Mouse (Mus musculus) limb, embryonic 11.5 days (tissue): Measurements from ENCODE around the gene Nfkb1. TPM values are rescaled to one million over a fixed set of nuclear protein-coding genes. Genes with fewer than 3 reads are reported as not detected.

ENCODE experiments used
- ATAC-seq: fragments of 200-750 bp; cut with Nextera tagmentation; 2 replicates; pipeline ENCODE4 v1.8.0; 2017; ENCODE audit warnings: low read depth; ENCODE audit not compliant: insufficient number of reproducible peaks, low FRiP score, low TSS enrichment
- DNase-seq: peaks from one replicate; pipeline ENCODE4 v3.0.0-alpha.2; 2015; ENCODE audit warnings: low spot score
- H3K27ac ChIP-seq: fragments of 300-500 bp; sonication (generic); replicated peaks from 2 replicates; pipeline ENCODE4 v1.5.1; 2014; ENCODE audit warnings: low read depth, mild to moderate bottlenecking, low read length
- H3K27me3 ChIP-seq: fragments of 300-500 bp; sonication (generic); 2 replicates; pipeline ENCODE4 v1.6.1; 2014; ENCODE audit warnings: mild to moderate bottlenecking, low read length, mixed read lengths; ENCODE audit not compliant: control insufficient read depth, insufficient read depth
- H3K36me3 ChIP-seq: fragments of 300-500 bp; sonication (generic); 2 replicates; pipeline ENCODE4 v1.6.1; 2014; ENCODE audit warnings: mild to moderate bottlenecking, low read length, moderate library complexity, mixed read lengths; ENCODE audit not compliant: control insufficient read depth, insufficient read depth
- H3K4me1 ChIP-seq: fragments of 300-500 bp; sonication (generic); 2 replicates; pipeline ENCODE4 v1.6.1; 2014; ENCODE audit warnings: low read length, mixed read lengths; ENCODE audit not compliant: control insufficient read depth, insufficient read depth
- H3K4me2 ChIP-seq: fragments of 300-500 bp; sonication (generic); 2 replicates; pipeline ENCODE4 v1.6.1; 2014; ENCODE audit warnings: low read depth, mild to moderate bottlenecking, moderate library complexity; ENCODE audit not compliant: severe bottlenecking
- H3K4me3 ChIP-seq: fragments of 300-500 bp; sonication (generic); 2 replicates; pipeline ENCODE4 v1.5.1; 2014; ENCODE audit warnings: low read depth, low read length
- H3K9ac ChIP-seq: fragments of 300-500 bp; sonication (generic); 2 replicates; pipeline ENCODE4 v1.6.1; 2014; ENCODE audit warnings: mild to moderate bottlenecking, low read length
- H3K9me3 ChIP-seq: fragments of 300-500 bp; sonication (generic); 2 replicates; pipeline ENCODE4 v1.6.1; 2016; ENCODE audit warnings: low read length; ENCODE audit not compliant: control insufficient read depth
- WGBS: fragments of 180-500 bp; shearing (Covaris S2); extraction: QIAGEN DNeasy Blood & Tissue Kit; methylation state at CpG from one replicate; pipeline ENCODE4 v1.1.7; 2014; 5-methylcytosine and 5-hydroxymethylcytosine counted together
- polyA plus RNA-seq: library from polyadenylated mRNA; unstranded; fragments of >200 nt; fragmentation: Nextera tagmentation; extraction: Ambion mirVana; gene quantifications from 2 replicates; pipeline ENCODE4 v1.2.1, GENCODE M21; 2014

The Nfkb1 gene
- polyA plus RNA-seq, 1 experiment from 2014 or later: 13.3 TPM

GRCm38 (mm10) chr3:135562036-135562435 is 129.3 kb downstream of the Nfkb1 start:
- ATAC-seq: no peak
- Histone ChIP-seq H3K4me1 (no peaks in the 10 kb centered on the region), H3K9me3 (no peaks in the 10 kb centered on the region), H3K27me3 (no peaks in the 10 kb centered on the region), H3K36me3 (no peaks in the 10 kb centered on the region), H3K27ac (no peak overlapping the region), H3K9ac (no peak overlapping the region), H3K4me2 (no peak overlapping the region), H3K4me3 (no peak overlapping the region)
- 83% methylated on average over 7 of the region's 7 CpGs for WGBS
- no peak for DNase-seq

DNA sequence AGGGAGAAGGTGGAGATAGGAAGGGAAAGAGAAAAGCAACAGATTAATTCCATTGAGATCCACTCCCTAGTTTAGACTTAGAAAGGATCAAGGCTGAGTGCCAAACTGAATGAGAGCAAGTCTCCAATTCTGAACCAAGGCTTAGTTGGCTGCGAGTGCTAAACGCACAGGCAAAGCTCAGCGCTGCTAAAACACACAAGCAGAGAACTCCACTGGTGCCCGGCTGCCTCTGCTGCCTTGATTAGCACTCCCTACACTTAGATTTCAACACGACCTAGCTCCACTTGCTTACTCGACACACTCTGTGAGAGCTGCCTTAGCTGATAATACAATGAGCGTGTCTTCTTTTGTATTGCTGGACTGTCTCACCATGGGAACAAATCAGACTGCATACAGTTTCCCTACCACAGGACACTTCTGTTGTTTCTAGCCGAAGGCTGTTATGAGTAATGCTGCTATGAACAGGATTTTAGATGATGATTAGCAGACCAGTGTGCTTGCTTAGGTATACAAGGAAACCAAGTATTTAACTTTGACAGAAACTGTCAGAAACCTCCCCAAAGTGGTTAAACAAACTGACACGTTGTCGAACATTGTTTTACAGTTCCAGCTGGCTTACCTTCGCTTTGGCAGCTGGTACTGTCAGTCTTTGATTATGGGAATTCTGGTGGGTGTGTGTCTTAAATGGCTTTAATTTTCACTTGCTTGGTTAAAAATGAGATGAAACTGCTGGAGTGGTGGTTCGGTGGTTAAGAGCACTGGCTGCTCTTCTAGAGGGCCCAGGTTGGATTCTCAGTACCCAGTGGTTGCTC is 134.3 kb downstream of the Nfkb1 start:
- no peaks in the 10 kb centered on the region for H3K4me1 ChIP-seq

GRCm38 (mm10) chr3:135556052-135556587 is 135.2 kb downstream of the Nfkb1 start:
- Histone ChIP-seq H3K36me3 (no peaks in the 10 kb centered on the region), H3K27ac (no peak overlapping the region), H3K4me1 (no peaks in the 10 kb centered on the region), H3K4me3 (no peak overlapping the region), H3K27me3 (no peaks in the 10 kb centered on the region), H3K9me3 (no peaks in the 10 kb centered on the region), H3K9ac (no peak overlapping the region), H3K4me2 (no peak overlapping the region)
- 76% methylated on average over 7 of the region's 7 CpGs for WGBS
- ATAC-seq (no peak), DNase-seq (no peak)

More for the DNA sequence above, 134.3 kb downstream of the Nfkb1 start:
- H3K4me3 ChIP-seq: no peak overlapping the region
- H3K27me3 ChIP-seq: no peaks in the 10 kb centered on the region
- 91% methylated on average over 12 of the region's 12 CpGs for WGBS
- no peak overlapping the region for H3K27ac ChIP-seq
- no peaks in the 10 kb centered on the region for H3K36me3 ChIP-seq
- DNase-seq (no peak), ATAC-seq (no peak)
- no peak overlapping the region for H3K4me2 ChIP-seq
- no peaks in the 10 kb centered on the region for H3K9me3 ChIP-seq
- H3K9ac ChIP-seq: no peak overlapping the region

- H3K9ac ChIP-seq: no peak overlapping the region
Measured at GRCm38 (mm10) chr3:135555192-135555591, 136.2 kb downstream of the Nfkb1 start.

DNA sequence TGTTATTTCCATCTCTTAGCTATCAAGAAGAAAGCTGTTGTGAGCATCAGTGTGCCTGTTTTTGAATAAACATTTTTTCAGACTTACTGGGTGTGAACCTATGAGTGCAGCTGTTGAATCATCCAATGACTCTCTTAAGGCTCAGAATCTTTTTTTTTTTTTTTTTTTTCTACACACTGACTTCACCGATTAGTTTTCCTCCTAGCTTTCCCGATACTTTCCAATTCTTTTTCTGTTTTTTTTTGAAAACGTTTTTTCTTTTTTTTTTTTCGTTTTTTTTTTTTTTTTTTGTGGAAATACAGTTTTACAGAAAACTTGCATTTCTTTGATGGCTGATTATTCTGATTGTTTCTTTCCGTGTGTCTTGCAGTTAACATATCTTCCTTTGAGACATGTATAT is 138.5 kb downstream of the Nfkb1 start:
- Histone ChIP-seq H3K27me3 (no peaks in the 10 kb centered on the region), H3K9ac (no peak overlapping the region), H3K9me3 (no peaks in the 10 kb centered on the region), H3K4me3 (no peak overlapping the region), H3K4me1 (no peaks in the 10 kb centered on the region), H3K27ac (no peak overlapping the region), H3K4me2 (no peak overlapping the region), H3K36me3 (no peaks in the 10 kb centered on the region)
- WGBS: 75% methylated on average over 5 of the region's 5 CpGs
- DNase-seq (no peak), ATAC-seq (no peak)

More at GRCm38 (mm10) chr3:135555192-135555591, 136.2 kb downstream of the Nfkb1 start:
- no peak for DNase-seq
- no peaks in the 10 kb centered on the region for H3K4me1 ChIP-seq
- H3K9me3 ChIP-seq: no peaks in the 10 kb centered on the region
- 83% methylated on average over 6 of the region's 6 CpGs for WGBS
- H3K36me3 ChIP-seq: no peaks in the 10 kb centered on the region
- H3K27me3 ChIP-seq: no peaks in the 10 kb centered on the region
- no peak overlapping the region for H3K4me2 ChIP-seq
- no peak overlapping the region for H3K27ac ChIP-seq
- no peak overlapping the region for H3K4me3 ChIP-seq
- ATAC-seq: no peak

- no peak for ATAC-seq
- DNase-seq: no peak
- Histone ChIP-seq H3K4me2 (no peak overlapping the region), H3K9ac (no peak overlapping the region), H3K27me3 (no peaks in the 10 kb centered on the region), H3K4me1 (no peaks in the 10 kb centered on the region), H3K27ac (no peak overlapping the region), H3K9me3 (no peaks in the 10 kb centered on the region), H3K4me3 (no peak overlapping the region), H3K36me3 (no peaks in the 10 kb centered on the region)
- 88% methylated on average over 8 of the region's 8 CpGs for WGBS
Measured at GRCm38 (mm10) chr3:135547298-135547697, 144.0 kb downstream of the Nfkb1 start.

- ATAC-seq (no peak), DNase-seq (no peak)
- no peak overlapping the region for H3K27ac ChIP-seq
- 77% methylated on average over 13 of the region's 13 CpGs for WGBS
- no peak overlapping the region for H3K4me3 ChIP-seq
- no peaks in the 10 kb centered on the region for H3K27me3 ChIP-seq
- no peaks in the 10 kb centered on the region for H3K4me1 ChIP-seq
- no peak overlapping the region for H3K4me2 ChIP-seq
- H3K9me3 ChIP-seq: no peaks in the 10 kb centered on the region
- H3K9ac ChIP-seq: no peak overlapping the region
- no peaks in the 10 kb centered on the region for H3K36me3 ChIP-seq
Measured at GRCm38 (mm10) chr3:135546212-135546923, 145.0 kb downstream of the Nfkb1 start.
